Mouse (Mus musculus) embryonic facial prominence, embryonic 10.5 days (tissue): ENCODE measurements around the gene Card19. TPM values are rescaled to one million over a fixed set of nuclear protein-coding genes. Genes with fewer than 3 reads are reported as not detected.

ENCODE experiments used
- DNase-seq: peaks from one replicate; pipeline ENCODE4 v3.0.0-alpha.2; 2017; ENCODE audit warnings: low spot score
- H3K27ac ChIP-seq: fragments of 300-500 bp; sonication (generic); replicated peaks from 2 replicates; pipeline ENCODE4 v1.5.1; 2016; ENCODE audit warnings: mild to moderate bottlenecking
- H3K27me3 ChIP-seq: fragments of 300-500 bp; sonication (generic); replicated peaks from 2 replicates; pipeline ENCODE4 v1.6.1; 2016; ENCODE audit warnings: low read depth, mild to moderate bottlenecking; ENCODE audit not compliant: poor library complexity, severe bottlenecking
- H3K36me3 ChIP-seq: fragments of 300-500 bp; sonication (generic); replicated peaks from 2 replicates; pipeline ENCODE4 v1.6.1; 2016; ENCODE audit warnings: mild to moderate bottlenecking, moderate library complexity
- H3K4me1 ChIP-seq: fragments of 300-500 bp; sonication (generic); 2 replicates; pipeline ENCODE4 v1.6.1; 2016
- H3K4me3 ChIP-seq: fragments of 300-500 bp; sonication (generic); 2 replicates; pipeline ENCODE4 v1.5.1; 2016; ENCODE audit warnings: mild to moderate bottlenecking, moderate library complexity
- H3K9me3 ChIP-seq: fragments of 300-500 bp; sonication (generic); 2 replicates; pipeline ENCODE4 v1.6.1; 2016; ENCODE audit warnings: mild to moderate bottlenecking
- WGBS: fragments of 180-500 bp; shearing (Covaris S2); methylation state at CpG from one replicate; pipeline ENCODE4 v1.1.7; 2016; 5-methylcytosine and 5-hydroxymethylcytosine counted together
- polyA plus RNA-seq: library from polyadenylated mRNA; unstranded; fragments of >200 nt; fragmentation: Nextera tagmentation; extraction: Ambion mirVana; gene quantifications from 2 replicates; pipeline ENCODE4 v1.2.1, GENCODE M21; 2016

Card19 gene
- polyA plus RNA-seq, 1 experiment from 2014 or later: 35.0 TPM

DNA sequence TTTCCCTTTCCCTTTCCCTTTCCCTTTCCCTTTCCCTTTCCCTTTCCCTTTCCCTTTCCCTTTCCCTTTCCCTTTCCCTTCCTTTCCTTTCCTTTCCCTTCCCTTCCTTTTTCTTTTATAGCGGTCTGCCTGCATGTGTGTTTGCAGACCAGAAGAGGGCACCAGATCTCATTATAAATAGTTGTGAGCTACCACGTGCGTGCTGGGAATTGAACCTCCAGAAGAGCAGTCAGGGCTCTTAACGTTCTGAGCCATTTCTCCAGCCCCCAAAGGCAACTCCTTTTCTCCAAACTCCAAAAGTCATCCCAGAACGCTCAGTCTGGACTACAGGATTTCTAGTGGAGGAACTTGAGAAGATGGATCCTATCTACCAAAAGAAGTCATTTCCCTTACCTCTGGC lies 5.1 kb upstream of the Card19 start:
- WGBS: 22% methylated on average over 5 of the region's 5 CpGs
- peaks cover 56% of the 10 kb centered on the region for H3K27me3 ChIP-seq
- DNase-seq: no peak

DNA sequence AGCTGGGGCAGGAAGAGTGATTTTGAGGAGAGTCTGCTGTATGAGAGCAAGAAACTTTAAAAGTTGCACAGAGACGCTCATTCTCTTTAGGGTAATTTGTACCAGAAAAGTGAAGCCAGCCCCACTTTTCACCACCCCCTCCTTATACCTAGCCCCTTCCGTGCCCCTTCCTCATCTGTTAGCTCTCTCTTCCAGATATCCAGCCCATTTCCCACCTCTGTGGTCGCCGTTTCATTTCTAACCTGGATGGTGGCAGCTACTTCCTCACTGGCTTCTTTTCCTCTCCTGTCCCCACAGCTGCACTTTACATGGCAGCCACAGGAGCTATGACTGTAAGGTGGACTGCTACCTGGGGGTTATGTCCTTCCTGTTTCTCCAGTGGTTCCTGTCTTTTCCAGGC lies 3.5 kb upstream of the Card19 start:
- H3K27ac ChIP-seq: no peak overlapping the region
- H3K36me3 ChIP-seq: no peaks in the 10 kb centered on the region
- 91% methylated on average over 4 of the region's 4 CpGs for WGBS
- H3K27me3 ChIP-seq: peaks cover 50% of the 10 kb centered on the region
- peaks cover 37% of the 10 kb centered on the region for H3K4me1 ChIP-seq
- H3K4me3 ChIP-seq: no peak overlapping the region
- DNase-seq: no peak
- peaks cover 4% of the 10 kb centered on the region; the same call in 1 of the 2 replicates for H3K9me3 ChIP-seq

More for the DNA sequence above, 5.1 kb upstream of the Card19 start:
- Histone ChIP-seq H3K4me3 (no peak overlapping the region), H3K4me1 (peaks cover 25% of the 10 kb centered on the region), H3K9me3 (peaks cover 4% of the 10 kb centered on the region; the same call in 1 of the 2 replicates), H3K27ac (no peak overlapping the region), H3K36me3 (no peaks in the 10 kb centered on the region)

DNA sequence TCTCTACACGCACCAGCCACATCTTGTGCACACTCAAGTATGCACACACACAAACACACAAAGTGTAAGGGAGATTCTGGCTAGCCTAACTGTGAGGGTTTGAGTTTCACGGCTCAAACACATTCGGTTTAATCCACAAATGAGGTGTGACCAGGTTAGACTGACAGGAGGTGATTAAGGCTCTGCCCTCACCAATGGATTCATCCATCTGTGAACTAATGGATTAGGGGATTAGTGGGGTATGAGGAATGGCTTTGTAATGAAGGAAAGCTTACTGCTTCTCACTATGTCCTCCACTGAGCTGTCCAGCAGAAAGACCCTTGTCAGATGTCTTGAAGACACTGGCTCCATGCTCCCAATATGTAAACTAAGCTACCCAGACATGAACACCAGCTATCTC lies 2.8 kb upstream of the Card19 start:
- Histone ChIP-seq H3K4me1 (peaks cover 35% of the 10 kb centered on the region), H3K27ac (no peak overlapping the region), H3K4me3 (no peak overlapping the region), H3K9me3 (peaks cover 4% of the 10 kb centered on the region; the same call in 1 of the 2 replicates), H3K27me3 (peaks cover 50% of the 10 kb centered on the region), H3K36me3 (no peaks in the 10 kb centered on the region)
- DNase-seq: no peak
- 45% methylated on average over 3 of the region's 3 CpGs for WGBS

DNA sequence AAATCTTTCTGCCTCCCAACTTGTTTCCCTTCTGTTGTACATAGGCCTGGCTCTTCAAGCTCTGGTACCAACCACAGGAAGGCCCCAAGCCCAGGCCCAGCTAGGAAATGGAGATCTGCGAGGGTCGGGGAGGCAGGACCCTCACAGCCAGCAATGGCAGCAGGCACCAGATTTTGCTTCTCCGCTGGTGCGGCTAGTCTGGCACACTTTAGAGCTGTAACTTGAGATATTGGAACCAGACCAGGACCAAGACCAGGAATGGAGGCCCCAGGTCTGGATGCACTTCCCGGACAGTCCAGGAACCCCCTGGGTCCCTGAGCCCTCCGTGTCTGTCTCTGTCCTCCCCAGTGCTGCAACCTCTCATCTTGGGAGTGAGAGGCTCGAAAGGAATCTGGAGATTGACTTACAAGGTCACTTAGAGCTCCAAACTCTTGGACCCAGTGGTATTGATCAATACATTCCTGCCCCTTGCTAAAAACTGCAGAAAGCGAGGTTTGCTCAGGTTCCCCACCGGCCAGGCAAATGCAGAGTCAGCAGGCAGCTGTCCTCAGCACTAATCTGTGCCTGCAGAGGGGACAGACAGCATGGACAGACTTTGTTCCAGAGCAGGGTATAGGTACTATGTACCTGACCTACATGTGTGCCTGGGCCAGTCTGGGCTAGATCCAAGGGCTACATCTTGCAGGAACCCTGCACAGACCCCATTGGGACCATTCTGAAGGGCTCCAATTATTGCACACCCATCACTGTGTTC lies 1.1 kb upstream of the Card19 start:
- H3K4me1 ChIP-seq: peaks cover 42% of the 10 kb centered on the region
- H3K9me3 ChIP-seq: peaks cover 4% of the 10 kb centered on the region; the same call in 1 of the 2 replicates
- DNase-seq: peak; percentile 53
- peak overlapping the region; percentile 86; the same call in 1 of the 2 replicates for H3K27ac ChIP-seq
- H3K36me3 ChIP-seq: no peaks in the 10 kb centered on the region
- H3K4me3 ChIP-seq: peak overlapping the region; percentile 84
- H3K27me3 ChIP-seq: peaks cover 55% of the 10 kb centered on the region
- WGBS: 40% methylated on average over 9 of the region's 9 CpGs

DNA sequence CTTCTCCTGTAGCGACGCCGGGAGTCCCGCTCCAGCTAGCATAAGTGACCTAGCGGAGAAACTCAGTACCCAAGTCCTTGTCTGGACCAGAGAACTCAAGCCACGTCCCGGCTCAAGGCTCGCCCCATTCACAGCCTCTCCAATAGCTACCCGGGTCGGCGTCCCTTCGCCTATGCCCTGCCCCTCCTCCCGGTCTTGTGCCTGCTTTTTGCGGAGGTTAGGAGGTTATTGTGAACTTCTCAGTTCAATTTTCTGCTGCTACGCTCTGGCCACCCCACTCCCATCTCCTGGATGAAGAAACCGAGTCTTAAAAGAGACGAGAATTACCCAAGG lies 349 bp upstream of the Card19 start:
- Histone ChIP-seq H3K4me3 (peak overlapping the region; percentile 84), H3K36me3 (no peaks in the 10 kb centered on the region), H3K4me1 (peaks cover 50% of the 10 kb centered on the region), H3K27ac (peak overlapping the region; percentile 86), H3K9me3 (peaks cover 4% of the 10 kb centered on the region; the same call in 1 of the 2 replicates), H3K27me3 (peaks cover 55% of the 10 kb centered on the region)
- WGBS: 3% methylated on average over 17 of the region's 17 CpGs
- no peak for DNase-seq

DNA sequence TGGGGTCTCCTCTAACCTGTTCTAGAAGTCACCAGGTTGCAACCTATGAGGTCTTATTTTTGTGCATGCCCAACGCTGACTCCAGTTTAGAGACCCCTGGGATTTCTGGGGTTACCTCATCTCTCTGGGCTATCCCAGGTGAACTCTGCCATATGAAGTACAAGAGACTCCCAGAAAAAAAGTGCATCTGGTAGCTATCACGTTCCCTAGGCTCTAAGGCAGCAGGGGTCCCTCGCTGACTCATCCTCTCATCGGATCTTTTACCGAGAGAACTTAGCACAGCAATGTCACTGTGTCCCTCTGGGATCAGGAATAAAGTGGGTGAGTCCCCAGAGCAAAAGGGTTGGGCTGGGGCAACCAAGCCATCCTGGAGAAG lies 721 bp downstream of the Card19 start:
- Histone ChIP-seq H3K27me3 (peaks cover 51% of the 10 kb centered on the region), H3K9me3 (no peaks in the 10 kb centered on the region), H3K4me3 (peak overlapping the region; percentile 84), H3K36me3 (no peaks in the 10 kb centered on the region), H3K4me1 (peaks cover 55% of the 10 kb centered on the region), H3K27ac (peak overlapping the region; percentile 86)
- 10% methylated on average over 5 of the region's 5 CpGs for WGBS
- DNase-seq: no peak

DNA sequence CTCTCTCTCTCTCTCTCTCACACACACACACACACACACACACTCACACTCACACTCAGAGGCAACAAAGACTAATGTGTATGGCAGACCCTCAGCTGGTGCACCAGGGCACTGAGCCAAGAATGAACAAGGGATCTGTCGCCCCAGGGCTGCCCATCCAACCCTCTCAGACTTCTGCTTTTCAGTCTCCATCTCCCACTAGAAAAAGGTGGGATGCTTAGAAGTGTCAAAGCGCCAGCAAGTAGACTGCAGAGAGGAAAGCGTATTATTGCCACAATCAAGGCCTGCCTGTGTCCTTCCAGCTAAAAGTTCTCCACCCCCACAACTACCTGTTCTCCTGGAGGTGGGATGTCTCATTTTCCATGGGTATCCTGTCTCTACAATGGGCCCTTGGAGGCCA lies 1.4 kb downstream of the Card19 start:
- DNase-seq: no peak
- H3K27me3 ChIP-seq: peaks cover 51% of the 10 kb centered on the region
- H3K4me3 ChIP-seq: peak overlapping the region; percentile 84; the same call in 1 of the 2 replicates
- H3K36me3 ChIP-seq: no peaks in the 10 kb centered on the region
- no peaks in the 10 kb centered on the region for H3K9me3 ChIP-seq
- H3K4me1 ChIP-seq: peaks cover 57% of the 10 kb centered on the region
- WGBS: 88% methylated on average over 3 of the region's 3 CpGs
- H3K27ac ChIP-seq: no peak overlapping the region

DNA sequence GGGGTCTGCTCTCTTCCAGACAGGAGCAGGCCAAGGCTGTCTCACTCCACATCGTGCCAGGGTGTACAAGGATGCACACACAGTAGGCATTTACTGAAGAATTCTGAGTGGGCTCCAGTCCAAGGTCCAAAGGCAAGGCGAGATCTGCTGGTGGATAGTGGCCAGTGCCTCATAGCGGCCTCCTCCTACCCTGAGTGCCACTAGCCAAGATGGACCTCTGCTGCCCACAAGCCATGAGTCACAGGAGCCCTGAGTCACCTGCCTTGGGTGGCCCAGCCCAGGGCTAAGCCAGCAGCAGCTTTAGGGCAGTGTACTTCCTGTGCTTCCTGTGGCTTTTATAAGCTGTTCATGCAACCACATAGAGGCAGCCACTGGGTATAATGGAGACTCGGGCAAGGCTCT lies 2.3 kb downstream of the Card19 start:
- Histone ChIP-seq H3K27me3 (peaks cover 45% of the 10 kb centered on the region), H3K36me3 (no peaks in the 10 kb centered on the region), H3K27ac (no peak overlapping the region), H3K9me3 (no peaks in the 10 kb centered on the region), H3K4me3 (no peak overlapping the region), H3K4me1 (peaks cover 57% of the 10 kb centered on the region)
- no peak for DNase-seq
- 67% methylated on average over 4 of the region's 4 CpGs for WGBS

DNA sequence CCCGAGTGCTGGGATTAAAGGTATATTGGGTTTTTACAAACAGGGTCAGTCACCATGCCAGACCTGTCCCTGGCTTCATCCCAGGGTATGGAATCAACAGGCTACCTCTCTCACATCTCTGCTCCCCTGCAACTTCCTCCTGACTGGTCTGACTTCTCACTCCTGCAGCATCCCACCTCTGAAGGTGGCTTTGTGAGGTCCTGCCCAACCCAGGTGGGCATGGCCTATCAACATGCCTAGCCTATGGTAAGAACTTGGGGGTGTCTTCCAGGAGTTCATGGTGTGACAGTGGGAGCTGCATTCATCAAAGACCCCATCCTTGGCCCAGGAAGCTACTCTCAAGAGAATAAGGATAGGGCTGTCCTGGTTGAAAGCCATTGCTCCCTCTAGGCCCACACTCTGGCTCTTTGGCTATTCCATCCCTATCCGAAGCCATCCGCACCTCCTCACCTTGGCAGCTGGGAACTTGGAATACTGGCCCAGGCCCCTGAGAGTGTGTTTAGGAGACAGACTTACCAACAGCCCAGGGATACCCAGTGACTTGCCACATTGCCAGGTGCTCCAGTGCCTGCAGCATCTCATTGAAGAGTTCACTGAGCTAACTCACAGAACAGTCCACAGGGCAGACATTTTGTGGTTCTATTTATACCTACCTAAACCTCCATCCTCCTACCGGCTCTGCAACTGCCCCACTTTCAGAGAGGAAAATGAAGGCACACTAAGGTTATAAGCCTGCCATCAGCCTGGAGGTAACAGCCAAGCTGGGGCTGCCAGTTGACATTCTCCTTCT lies 2.9 kb downstream of the Card19 start:
- DNase-seq: no peak
- no peak overlapping the region for H3K4me3 ChIP-seq
- H3K4me1 ChIP-seq: peaks cover 57% of the 10 kb centered on the region
- H3K36me3 ChIP-seq: no peaks in the 10 kb centered on the region
- H3K27me3 ChIP-seq: peaks cover 40% of the 10 kb centered on the region
- no peak overlapping the region for H3K27ac ChIP-seq
- 81% methylated on average over 4 of the region's 4 CpGs for whole genome bisulfite sequencing
- no peaks in the 10 kb centered on the region for H3K9me3 ChIP-seq

DNA sequence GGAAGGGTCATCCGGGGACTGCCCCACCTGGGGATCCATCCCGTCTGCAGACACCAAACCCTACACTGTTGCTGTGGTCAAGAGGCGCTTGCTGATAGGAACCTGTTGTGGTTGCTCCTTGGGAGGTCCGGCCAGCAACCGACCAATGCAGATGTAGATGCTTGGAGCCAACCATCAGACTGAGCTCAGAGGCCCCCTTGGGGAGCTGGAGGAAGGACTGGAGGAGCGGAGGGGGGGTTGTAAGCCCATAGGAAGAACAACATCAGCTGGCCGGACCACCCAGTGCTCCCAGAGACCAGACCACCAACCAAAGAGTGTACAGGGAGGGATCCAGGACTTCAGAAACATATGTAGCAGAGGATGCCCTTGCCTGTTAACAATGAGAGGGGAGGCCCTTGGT lies 6.5 kb downstream of the Card19 start:
- Histone ChIP-seq H3K27me3 (peaks cover 17% of the 10 kb centered on the region), H3K9me3 (no peaks in the 10 kb centered on the region), H3K4me3 (no peak overlapping the region), H3K36me3 (no peaks in the 10 kb centered on the region), H3K27ac (no peak overlapping the region), H3K4me1 (peaks cover 33% of the 10 kb centered on the region)
- WGBS: 70% methylated on average over 7 of the region's 7 CpGs
- no peak for DNase-seq

DNA sequence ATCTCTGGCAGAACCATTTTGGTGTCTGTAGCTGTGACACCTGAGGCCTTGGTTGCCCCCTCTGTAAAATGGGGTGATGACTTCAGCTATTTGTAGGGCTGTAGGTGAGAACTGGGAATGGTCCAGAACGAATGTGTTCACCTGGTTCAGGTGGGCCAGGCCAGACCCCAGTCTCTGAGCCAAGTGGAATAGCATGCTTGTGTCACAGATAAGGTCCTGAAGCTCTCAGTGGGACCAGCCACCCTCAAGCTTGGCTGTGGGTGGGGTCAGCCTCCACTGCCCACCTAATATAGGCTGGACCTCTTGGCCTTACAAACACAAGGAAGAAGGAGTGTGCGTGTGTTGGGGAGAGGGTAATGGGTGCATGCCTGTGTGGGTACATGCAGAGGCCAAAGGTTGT lies 9.5 kb downstream of the Card19 start:
- peaks cover 18% of the 10 kb centered on the region for H3K4me1 ChIP-seq
- 88% methylated on average over 2 of the region's 2 CpGs for WGBS
- no peaks in the 10 kb centered on the region for H3K27me3 ChIP-seq
- H3K36me3 ChIP-seq: no peaks in the 10 kb centered on the region
- no peak overlapping the region for H3K27ac ChIP-seq
- H3K9me3 ChIP-seq: no peaks in the 10 kb centered on the region
- H3K4me3 ChIP-seq: no peak overlapping the region
- DNase-seq: no peak

DNA sequence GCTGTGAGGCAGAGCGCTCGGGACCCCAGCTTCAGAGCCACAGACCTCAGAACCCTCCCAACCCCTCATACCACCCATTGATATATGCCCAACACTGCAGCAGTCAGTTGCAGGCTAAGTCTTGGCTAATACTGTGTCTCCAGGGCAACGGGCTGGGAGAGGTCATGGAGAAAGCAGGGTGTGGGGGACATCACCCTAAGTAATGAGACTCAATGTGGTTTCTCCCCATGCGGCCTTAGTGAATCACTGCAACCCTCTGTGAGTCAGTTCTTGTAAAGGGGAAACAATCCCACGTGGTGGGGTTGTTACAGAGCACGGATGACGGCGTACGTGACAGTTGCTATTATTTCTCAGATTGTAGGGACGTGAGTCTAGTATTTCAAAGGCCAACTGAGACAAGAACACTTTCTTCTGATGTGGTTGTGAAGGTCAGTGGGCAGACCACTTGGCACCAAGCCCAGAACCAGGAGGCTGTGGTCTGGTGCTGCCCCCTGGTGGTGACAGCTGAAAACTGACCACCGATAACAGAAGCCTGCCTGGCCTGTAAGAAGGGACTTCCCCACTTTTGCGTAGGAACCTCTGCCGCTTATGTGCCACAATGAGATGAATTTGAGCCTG lies 10.3 kb downstream of the Card19 start:
- H3K27ac ChIP-seq: no peak overlapping the region
- DNase-seq: peak; percentile 84
- H3K4me3 ChIP-seq: no peak overlapping the region
- H3K36me3 ChIP-seq: no peaks in the 10 kb centered on the region
- H3K4me1 ChIP-seq: peaks cover 11% of the 10 kb centered on the region
- H3K9me3 ChIP-seq: no peaks in the 10 kb centered on the region
- no peaks in the 10 kb centered on the region for H3K27me3 ChIP-seq
- WGBS: 57% methylated on average over 13 of the region's 13 CpGs
